Mouse (Mus musculus): Measurements from ENCODE around the gene Lif. TPM values are rescaled to one million over a fixed set of nuclear protein-coding genes. Genes with fewer than 3 reads are reported as not detected.

Lif gene
- total RNA-seq, 1 experiment = 7.9 TPM

DNA sequence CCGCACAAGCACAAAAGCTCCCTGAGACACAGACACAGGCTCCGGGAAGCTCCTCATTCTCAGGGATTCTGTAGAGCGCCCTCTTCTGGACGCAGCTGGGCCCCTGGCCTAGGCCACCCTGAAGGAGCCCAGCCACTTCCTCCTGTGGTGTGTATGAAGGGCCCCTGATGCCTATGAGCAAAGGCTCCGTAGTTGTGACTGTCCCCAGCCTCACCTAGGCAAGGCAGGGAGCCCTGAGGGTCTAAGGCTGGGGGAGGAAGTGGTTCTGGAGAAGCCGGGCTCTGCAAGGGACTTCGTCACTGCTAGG lies 3.8 kb downstream of the Lif start:
- in situ Hi-C loops (cut with MboI; ENCODE audit: low sequenced_read_pairs in 2 of 2, unreplicated experiment in 2 of 2) = no loop called here
- no peak for DNase-seq (ENCODE audit: low read depth, low spot score)
- no peak overlapping the region for H3K9ac ChIP-seq (ENCODE audit: insufficient read depth, low read depth, low read length, poor library complexity, severe bottlenecking)
- no peak overlapping the region for H3K4me3 ChIP-seq (ENCODE audit: insufficient read depth in 1 of 2, low read depth in 1 of 2, low read length in 2 of 2, poor library complexity in 1 of 2, severe bottlenecking in 1 of 2)
- H3K4me1 ChIP-seq (ENCODE audit: control insufficient read depth in 2 of 2, insufficient read depth in 2 of 2, low read length in 2 of 2, poor library complexity in 1 of 2) = peaks cover 2 to 44% of the 10 kb centered on the region in 2 experiments; a peak in 3 of 4 replicates
- TF ChIP-seq CHD2 (IDR thresholded peaks at IDR 0.05; ENCODE audit: low read depth, low read length) = no peak
- no peak for TF ChIP-seq HCFC1 (IDR thresholded peaks at IDR 0.05; ENCODE audit: borderline replicate concordance, insufficient read depth, low read length)
- no peak for TF ChIP-seq MAFK (IDR thresholded peaks at IDR 0.05; ENCODE audit: insufficient read depth, low read depth, low read length)
- no peak for TF ChIP-seq ZC3H11A (IDR thresholded peaks at IDR 0.05; ENCODE audit: borderline replicate concordance, low read depth, low read length)
- TF ChIP-seq ZNF384 (IDR thresholded peaks at IDR 0.05; ENCODE audit: low read depth, low read length) = no peak
- H3K36me3 ChIP-seq (ENCODE audit: control insufficient read depth, insufficient read depth, low read length, poor library complexity, severe bottlenecking) = no peaks in the 10 kb centered on the region
- no peak overlapping the region for H3K27ac ChIP-seq (ENCODE audit: insufficient read depth, low read depth, low read length, poor library complexity, severe bottlenecking)
- H3K9me3 ChIP-seq (ENCODE audit: control insufficient read depth, insufficient read depth, low read depth, low read length) = no peaks in the 10 kb centered on the region

DNA sequence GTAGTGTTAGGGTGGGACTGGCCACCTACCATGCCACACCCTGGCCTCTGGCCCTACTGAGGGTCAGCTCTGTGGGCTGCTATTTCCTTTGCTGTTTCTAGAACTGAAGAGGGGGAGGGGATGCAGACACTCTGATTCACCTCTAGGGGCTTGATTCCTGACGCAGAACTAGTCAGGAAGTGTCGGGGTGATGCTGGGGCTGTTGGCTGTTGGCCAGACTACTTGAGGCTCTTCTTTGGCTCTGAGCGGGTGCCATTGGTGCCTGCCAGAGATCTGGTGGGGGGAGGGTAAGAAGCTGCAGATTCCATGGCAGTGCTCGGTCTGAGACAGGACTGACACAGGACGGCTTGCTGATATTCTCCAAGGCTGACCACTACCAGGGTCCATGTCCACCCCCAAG lies 4.6 kb downstream of the Lif start:
- Histone ChIP-seq H3K27ac (ENCODE audit: insufficient read depth, low read depth, low read length, poor library complexity, severe bottlenecking) (no peak overlapping the region), H3K4me3 (ENCODE audit: insufficient read depth in 1 of 2, low read depth in 1 of 2, low read length in 2 of 2, poor library complexity in 1 of 2, severe bottlenecking in 1 of 2) (no peak overlapping the region), H3K9me3 (ENCODE audit: control insufficient read depth, insufficient read depth, low read depth, low read length) (no peaks in the 10 kb centered on the region), H3K4me1 (ENCODE audit: control insufficient read depth in 2 of 2, insufficient read depth in 2 of 2, low read length in 2 of 2, poor library complexity in 1 of 2) (peaks cover 2 to 39% of the 10 kb centered on the region in 2 experiments; a peak in 3 of 4 replicates), H3K36me3 (ENCODE audit: control insufficient read depth, insufficient read depth, low read length, poor library complexity, severe bottlenecking) (no peaks in the 10 kb centered on the region), H3K9ac (ENCODE audit: insufficient read depth, low read depth, low read length, poor library complexity, severe bottlenecking) (no peak overlapping the region)
- TF ChIP-seq CHD2 (IDR thresholded peaks at IDR 0.05; ENCODE audit: low read depth, low read length) (no peak), HCFC1 (IDR thresholded peaks at IDR 0.05; ENCODE audit: borderline replicate concordance, insufficient read depth, low read length) (no peak), ZNF384 (IDR thresholded peaks at IDR 0.05; ENCODE audit: low read depth, low read length) (no peak), ZC3H11A (IDR thresholded peaks at IDR 0.05; ENCODE audit: borderline replicate concordance, low read depth, low read length) (no peak), MAFK (IDR thresholded peaks at IDR 0.05; ENCODE audit: insufficient read depth, low read depth, low read length) (no peak)
- no peak for DNase-seq (ENCODE audit: low read depth, low spot score)
- in situ Hi-C loops (cut with MboI; ENCODE audit: low sequenced_read_pairs in 2 of 2, unreplicated experiment in 2 of 2) = no loop called here

DNA sequence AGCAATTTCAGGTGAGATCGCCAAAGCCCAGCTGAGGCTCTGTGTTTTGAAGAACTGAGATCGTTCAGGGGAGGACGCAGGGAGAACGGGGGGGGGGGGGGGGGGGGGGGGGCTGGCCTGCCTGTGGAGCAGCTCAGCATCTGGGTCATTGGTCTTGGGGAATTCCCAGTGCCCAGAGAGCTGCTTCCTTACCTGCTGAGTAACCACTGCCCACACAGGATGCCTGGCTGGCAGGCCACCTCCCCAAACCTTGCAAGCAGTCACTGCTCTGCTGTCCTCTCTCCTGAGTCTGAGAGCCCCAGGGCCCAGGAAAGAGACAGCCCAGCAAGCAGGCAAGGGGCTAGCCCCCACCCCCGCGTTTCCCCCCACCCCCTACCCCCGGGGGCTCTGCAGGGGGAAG lies 5.5 kb downstream of the Lif start:
- in situ Hi-C loops (cut with MboI; ENCODE audit: low sequenced_read_pairs in 2 of 2, unreplicated experiment in 2 of 2) = no loop called here
- no peak overlapping the region for H3K4me3 ChIP-seq (ENCODE audit: insufficient read depth in 1 of 2, low read depth in 1 of 2, low read length in 2 of 2, poor library complexity in 1 of 2, severe bottlenecking in 1 of 2)
- no peak overlapping the region for H3K9ac ChIP-seq (ENCODE audit: insufficient read depth, low read depth, low read length, poor library complexity, severe bottlenecking)
- no peaks in the 10 kb centered on the region for H3K36me3 ChIP-seq (ENCODE audit: control insufficient read depth, insufficient read depth, low read length, poor library complexity, severe bottlenecking)
- no peaks in the 10 kb centered on the region for H3K9me3 ChIP-seq (ENCODE audit: control insufficient read depth, insufficient read depth, low read depth, low read length)
- no peak for DNase-seq (ENCODE audit: low read depth, low spot score)
- no peak overlapping the region for H3K27ac ChIP-seq (ENCODE audit: insufficient read depth, low read depth, low read length, poor library complexity, severe bottlenecking)
- H3K4me1 ChIP-seq (ENCODE audit: control insufficient read depth in 2 of 2, insufficient read depth in 2 of 2, low read length in 2 of 2, poor library complexity in 1 of 2) = peaks cover 3 to 34% of the 10 kb centered on the region in 2 experiments; a peak in 2 of 4 replicates
- TF ChIP-seq MAFK (IDR thresholded peaks at IDR 0.05; ENCODE audit: insufficient read depth, low read depth, low read length) = no peak
- TF ChIP-seq ZC3H11A (IDR thresholded peaks at IDR 0.05; ENCODE audit: borderline replicate concordance, low read depth, low read length) = no peak
- no peak for TF ChIP-seq ZNF384 (IDR thresholded peaks at IDR 0.05; ENCODE audit: low read depth, low read length)
- TF ChIP-seq CHD2 (IDR thresholded peaks at IDR 0.05; ENCODE audit: low read depth, low read length) = no peak
- no peak for TF ChIP-seq HCFC1 (IDR thresholded peaks at IDR 0.05; ENCODE audit: borderline replicate concordance, insufficient read depth, low read length)

DNA sequence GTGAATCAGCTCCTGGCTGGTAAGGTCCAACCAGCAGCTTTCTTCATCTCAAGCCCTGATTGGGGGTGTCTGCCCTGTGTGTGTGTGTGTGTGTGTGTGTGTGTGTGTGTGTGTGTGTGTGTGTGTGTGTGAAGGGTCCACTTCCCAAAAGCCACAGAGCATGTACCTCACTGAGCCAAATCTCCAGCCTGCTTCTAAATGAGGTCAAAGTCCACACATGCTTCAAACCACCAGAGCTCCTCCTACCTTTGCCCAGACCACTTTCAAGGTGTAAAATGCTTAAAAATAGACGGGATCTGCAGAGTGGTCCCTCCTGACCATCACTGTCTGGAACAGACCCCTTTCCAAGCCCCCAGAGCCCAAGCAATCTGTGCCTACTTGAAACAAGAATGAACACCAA lies 5.9 kb downstream of the Lif start:
- Histone ChIP-seq H3K27ac (ENCODE audit: insufficient read depth, low read depth, low read length, poor library complexity, severe bottlenecking) (no peak overlapping the region), H3K4me1 (ENCODE audit: control insufficient read depth in 2 of 2, insufficient read depth in 2 of 2, low read length in 2 of 2, poor library complexity in 1 of 2) (peaks cover 3 to 36% of the 10 kb centered on the region in 2 experiments; a peak in 3 of 4 replicates), H3K9ac (ENCODE audit: insufficient read depth, low read depth, low read length, poor library complexity, severe bottlenecking) (no peak overlapping the region), H3K9me3 (ENCODE audit: control insufficient read depth, insufficient read depth, low read depth, low read length) (no peaks in the 10 kb centered on the region), H3K36me3 (ENCODE audit: control insufficient read depth, insufficient read depth, low read length, poor library complexity, severe bottlenecking) (no peaks in the 10 kb centered on the region), H3K4me3 (ENCODE audit: insufficient read depth in 1 of 2, low read depth in 1 of 2, low read length in 2 of 2, poor library complexity in 1 of 2, severe bottlenecking in 1 of 2) (no peak overlapping the region)
- in situ Hi-C loops (cut with MboI; ENCODE audit: low sequenced_read_pairs in 2 of 2, unreplicated experiment in 2 of 2) = no loop called here
- no peak for DNase-seq (ENCODE audit: low read depth, low spot score)
- TF ChIP-seq ZNF384 (IDR thresholded peaks at IDR 0.05; ENCODE audit: low read depth, low read length) = no peak
- TF ChIP-seq HCFC1 (IDR thresholded peaks at IDR 0.05; ENCODE audit: borderline replicate concordance, insufficient read depth, low read length) = no peak
- no peak for TF ChIP-seq MAFK (IDR thresholded peaks at IDR 0.05; ENCODE audit: insufficient read depth, low read depth, low read length)
- TF ChIP-seq CHD2 (IDR thresholded peaks at IDR 0.05; ENCODE audit: low read depth, low read length) = no peak
- no peak for TF ChIP-seq ZC3H11A (IDR thresholded peaks at IDR 0.05; ENCODE audit: borderline replicate concordance, low read depth, low read length)

DNA sequence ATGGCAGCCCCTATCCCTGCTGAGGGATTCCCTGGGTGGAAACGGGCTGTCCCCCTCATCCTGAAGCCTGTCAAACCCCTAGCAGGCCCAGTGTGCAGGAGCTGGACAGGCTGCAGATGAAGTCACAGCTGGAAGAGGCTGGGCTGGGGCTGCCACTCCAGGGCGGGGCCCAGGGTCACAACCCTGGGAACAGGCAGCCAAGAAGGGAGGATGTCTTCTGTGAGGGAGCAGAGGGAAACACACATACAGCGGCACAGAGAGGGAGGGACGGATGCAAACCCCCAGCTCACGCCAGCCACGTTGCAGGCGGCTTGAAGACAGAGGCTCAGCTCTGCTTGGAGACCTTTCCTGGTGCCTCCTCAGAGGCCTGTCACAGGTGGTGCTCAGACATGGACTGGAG lies 6.7 kb downstream of the Lif start:
- Histone ChIP-seq H3K36me3 (ENCODE audit: control insufficient read depth, insufficient read depth, low read length, poor library complexity, severe bottlenecking) (peaks cover 6% of the 10 kb centered on the region; the same call in 1 of the 2 replicates), H3K9me3 (ENCODE audit: control insufficient read depth, insufficient read depth, low read depth, low read length) (no peaks in the 10 kb centered on the region), H3K27ac (ENCODE audit: insufficient read depth, low read depth, low read length, poor library complexity, severe bottlenecking) (no peak overlapping the region), H3K9ac (ENCODE audit: insufficient read depth, low read depth, low read length, poor library complexity, severe bottlenecking) (no peak overlapping the region), H3K4me3 (ENCODE audit: insufficient read depth in 1 of 2, low read depth in 1 of 2, low read length in 2 of 2, poor library complexity in 1 of 2, severe bottlenecking in 1 of 2) (no peak overlapping the region), H3K4me1 (ENCODE audit: control insufficient read depth in 2 of 2, insufficient read depth in 2 of 2, low read length in 2 of 2, poor library complexity in 1 of 2) (peaks cover 3 to 34% of the 10 kb centered on the region in 2 experiments; a peak in 3 of 4 replicates)
- DNase-seq (ENCODE audit: low read depth, low spot score) = no peak
- TF ChIP-seq MAFK (IDR thresholded peaks at IDR 0.05; ENCODE audit: insufficient read depth, low read depth, low read length) (no peak), ZNF384 (IDR thresholded peaks at IDR 0.05; ENCODE audit: low read depth, low read length) (no peak), CHD2 (IDR thresholded peaks at IDR 0.05; ENCODE audit: low read depth, low read length) (no peak)
- in situ Hi-C loops (cut with MboI; ENCODE audit: low sequenced_read_pairs in 2 of 2, unreplicated experiment in 2 of 2) = no loop called here

Measured in ES-E14 (cell line).